Mouse (Mus musculus): ENCODE results near the gene Olfr1265.

Olfr1265 gene

DNA sequence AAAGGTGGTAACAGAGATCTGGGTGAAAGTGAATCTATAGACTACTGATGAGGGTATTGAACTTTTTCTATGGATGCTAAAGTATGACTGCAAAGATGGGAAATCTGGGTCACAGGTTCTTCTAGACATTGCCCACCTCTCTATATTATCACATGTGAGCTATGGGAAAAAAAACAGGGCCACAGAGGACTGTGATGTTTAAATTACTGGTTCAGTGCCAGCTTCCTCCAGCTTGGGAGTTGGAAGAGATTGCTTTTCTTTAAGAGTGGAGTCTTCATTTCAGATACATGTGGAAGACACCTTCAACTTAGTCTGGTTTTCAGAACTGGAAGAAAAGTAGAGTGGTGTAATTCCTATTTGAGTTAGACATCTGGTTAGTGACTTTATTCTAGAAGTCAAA lies at the start of gene Olfr1265:
Olfr1265 (plus strand) TSS at position 301 of the 400 bp plus-strand sequence.
- POLR2A ChIA-PET: no interaction called here
- CTCF ChIA-PET: no interaction called here

- POLR2A ChIA-PET: no interaction called here
- CTCF ChIA-PET: no interaction called here
These were observed 44.2 kb upstream of the Olfr1265 start, which contains the start of gene Olfr1261 for GRCm38 (mm10) chr2:89990921-89991320. Olfr1261 (plus strand) TSS chr2:89991221.

- POLR2A ChIA-PET: no interaction called here
- CTCF ChIA-PET: no interaction called here
These were observed 35.3 kb upstream of the Olfr1265 start, which contains the start of gene Olfr1262 for GRCm38 (mm10) chr2:89999845-90000244. Olfr1262 (plus strand) TSS chr2:90000145.

DNA sequence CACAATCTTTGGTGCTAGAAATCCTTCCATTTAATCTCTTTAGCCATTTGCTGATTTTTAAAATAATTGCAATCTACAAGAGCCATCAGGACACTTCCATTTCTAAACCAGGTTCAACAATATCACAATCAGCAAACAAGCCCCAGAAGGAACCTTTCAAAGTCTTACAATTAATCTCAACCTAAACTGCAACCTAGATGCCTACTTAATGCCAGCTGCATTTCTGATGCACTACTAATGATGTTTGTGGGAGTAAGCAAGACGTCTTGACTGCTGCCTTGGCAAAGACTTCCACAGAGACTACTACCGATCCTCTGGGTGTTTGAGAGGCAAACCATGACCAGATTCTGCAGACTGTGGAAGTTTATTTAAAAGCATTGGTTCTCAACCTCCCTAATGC lies 23.3 kb upstream of the Olfr1265 start, which contains the start of gene Olfr1263:
Olfr1263 (plus strand) TSS at position 301 of the 400 bp plus-strand sequence.
- CTCF ChIA-PET: no interaction called here
- POLR2A ChIA-PET: no interaction called here

- CTCF ChIA-PET: no interaction called here
- POLR2A ChIA-PET: no interaction called here
These were observed 9.7 kb upstream of the Olfr1265 start, which contains the start of gene Olfr1264 for GRCm38 (mm10) chr2:90025477-90025876. Olfr1264 (minus strand) TSS chr2:90025577.

DNA sequence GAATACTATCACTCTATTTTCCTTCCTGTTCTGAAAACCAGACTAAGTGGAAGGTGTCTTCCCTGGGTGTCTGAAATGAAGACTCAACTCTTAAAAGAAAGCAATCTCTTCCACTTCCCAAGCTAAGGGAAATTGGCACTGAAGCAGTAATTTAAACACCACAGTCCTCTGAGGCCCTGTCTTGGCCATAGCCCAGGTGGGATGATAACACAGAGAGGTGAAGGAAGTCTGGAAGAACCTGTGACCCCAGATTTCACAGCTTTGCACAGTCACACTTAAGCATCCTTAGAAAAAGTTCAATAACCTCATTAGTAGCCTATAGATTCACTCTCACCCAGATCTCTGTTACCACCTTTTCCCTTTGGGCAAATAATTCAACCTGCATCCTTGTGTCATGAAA lies 28.4 kb downstream of the Olfr1265 start, which contains the start of gene Olfr140:
Olfr140 (minus strand) TSS at position 101 of the 400 bp plus-strand sequence.
- CTCF ChIA-PET: no interaction called here
- POLR2A ChIA-PET: no interaction called here

GRCm38 (mm10) chr2:90070065-90070464 lies 34.9 kb downstream of the Olfr1265 start:
- POLR2A ChIA-PET: no interaction called here
- CTCF ChIA-PET: no interaction called here

All from embryonic stem cell, embryonic (primary cell).